Mouse (Mus musculus) small intestine, adult 2 months (tissue): ENCODE measurements around the gene Olfr573-ps1. TPM values are rescaled to one million over a fixed set of nuclear protein-coding genes. Genes with fewer than 3 reads are reported as not detected.

Source experiments
- H3K27ac ChIP-seq: fragments of 200-500 bp; 2 replicates; pipeline ENCODE4 v1.5.1; 2012; ENCODE audit warnings: low read depth, low read length, control low read depth, inconsistent platforms; ENCODE audit not compliant: insufficient read depth
- H3K27me3 ChIP-seq: fragments of 200-500 bp; 2 replicates; pipeline ENCODE4 v1.6.1; 2012; ENCODE audit warnings: mild to moderate bottlenecking, moderate library complexity, low read length, inconsistent platforms; ENCODE audit not compliant: control insufficient read depth, insufficient read depth
- H3K36me3 ChIP-seq: fragments of 200-500 bp; 2 replicates; pipeline ENCODE4 v1.6.1; 2012; ENCODE audit warnings: mild to moderate bottlenecking, low read length, control low read depth, inconsistent platforms; ENCODE audit not compliant: control insufficient read depth, insufficient read depth
- H3K4me1 ChIP-seq: fragments of 200-500 bp; 2 replicates; pipeline ENCODE4 v1.6.1; 2012; ENCODE audit warnings: low read length, inconsistent platforms, mixed read lengths; ENCODE audit not compliant: control insufficient read depth, insufficient read depth, insufficient read length
- H3K4me3 ChIP-seq: fragments of 200-500 bp; 2 replicates; pipeline ENCODE4 v1.5.1; 2012; ENCODE audit warnings: low read depth, mild to moderate bottlenecking, control low read depth, inconsistent platforms, low read length, moderate library complexity
- CTCF ChIP-seq: fragments of 200-500 bp; IDR thresholded peaks from 2 replicates; pipeline ENCODE4 v1.5.1; 2012; ENCODE audit warnings: low read depth, mild to moderate bottlenecking, control low read depth, inconsistent platforms, low read length, moderate library complexity, mixed read lengths; ENCODE audit not compliant: insufficient replicate concordance, insufficient read length; ENCODE audit errors: extremely low read depth
- POLR2A ChIP-seq: fragments of 200-500 bp; IDR thresholded peaks from 2 replicates; pipeline ENCODE4 v1.6.1; 2012; ENCODE audit warnings: low read depth, mild to moderate bottlenecking, control low read depth, inconsistent platforms, low read length, moderate library complexity
- WGBS: fragments of 180-500 bp; shearing (Covaris S2); methylation state at CpG from one replicate; pipeline ENCODE4 v1.1.7; 2018; 5-methylcytosine and 5-hydroxymethylcytosine counted together
- polyA plus RNA-seq: library from polyadenylated mRNA; depleted of rRNA; stranded (reverse); fragments of >200 nt; gene quantifications from 2 replicates; pipeline ENCODE4 v1.2.3, GENCODE M21; 2012; rRNA removed

The Olfr573-ps1 gene
- not detected in 2 replicates for polyA plus RNA-seq

- H3K27me3 ChIP-seq, result no peaks in the 10 kb centered on the region
- H3K36me3 ChIP-seq, result no peaks in the 10 kb centered on the region
- H3K4me1 ChIP-seq, result no peaks in the 10 kb centered on the region
- no peak for TF ChIP-seq POLR2A
- no peak for TF ChIP-seq CTCF
- WGBS, result 75% methylated on average over 2 of the region's 2 CpGs
- H3K27ac ChIP-seq, result no peak within 1 kb of the TSS
- H3K4me3 ChIP-seq, result no peak within 1 kb of the TSS
Observed at GRCm38 (mm10) chr7:102942475-102942874, at the start of gene Olfr573-ps1. Olfr573-ps1 (minus strand) TSS chr7:102942575.

GRCm38 (mm10) chr7:102989224-102989623, 46.8 kb upstream of the Olfr573-ps1 start, which contains the start of gene Olfr578:
Olfr578 (minus strand) TSS chr7:102989324.
- Histone ChIP-seq H3K36me3 (no peaks in the 10 kb centered on the region), H3K27ac (no peak within 1 kb of the TSS), H3K4me3 (no peak within 1 kb of the TSS), H3K27me3 (no peaks in the 10 kb centered on the region), H3K4me1 (no peaks in the 10 kb centered on the region)
- TF ChIP-seq CTCF (no peak), POLR2A (no peak)
- WGBS, result 58% methylated on average over 3 of the region's 3 CpGs

GRCm38 (mm10) chr7:102975843-102976242, 33.5 kb upstream of the Olfr573-ps1 start, which contains the start of gene Olfr577:
Olfr577 (minus strand) TSS chr7:102975943.
- no peaks in the 10 kb centered on the region for H3K36me3 ChIP-seq
- 78% methylated on average over 2 of the region's 2 CpGs for WGBS
- TF ChIP-seq CTCF (no peak), POLR2A (no peak)

GRCm38 (mm10) chr7:102974399-102974798, 32.0 kb upstream of the Olfr573-ps1 start:
- no peaks in the 10 kb centered on the region for H3K4me1 ChIP-seq
- H3K27ac ChIP-seq, result no peak overlapping the region
- 20% methylated on average over 1 of the region's 1 CpGs for WGBS
- H3K27me3 ChIP-seq, result no peaks in the 10 kb centered on the region
- TF ChIP-seq POLR2A (no peak), CTCF (no peak)
- H3K4me3 ChIP-seq, result no peak overlapping the region
- no peaks in the 10 kb centered on the region for H3K36me3 ChIP-seq

More at GRCm38 (mm10) chr7:102975843-102976242, 33.5 kb upstream of the Olfr573-ps1 start, which contains the start of gene Olfr577:
- no peaks in the 10 kb centered on the region for H3K4me1 ChIP-seq
- no peak within 1 kb of the TSS for H3K27ac ChIP-seq
- H3K27me3 ChIP-seq, result no peaks in the 10 kb centered on the region
- no peak within 1 kb of the TSS for H3K4me3 ChIP-seq

- no peaks in the 10 kb centered on the region for H3K4me1 ChIP-seq
- H3K27ac ChIP-seq, result no peak within 1 kb of the TSS
- 8% methylated on average over 2 of the region's 2 CpGs for WGBS
- H3K4me3 ChIP-seq, result no peak within 1 kb of the TSS
- no peaks in the 10 kb centered on the region for H3K36me3 ChIP-seq
- H3K27me3 ChIP-seq, result no peaks in the 10 kb centered on the region; the same call in 1 of the 2 replicates
- TF ChIP-seq POLR2A, result no peak
- no peak for TF ChIP-seq CTCF
Observed at GRCm38 (mm10) chr7:102962360-102962759, 20.0 kb upstream of the Olfr573-ps1 start, which contains the start of gene Olfr576. Olfr576 (plus strand) TSS chr7:102962660.

GRCm38 (mm10) chr7:102958593-102958992, 16.2 kb upstream of the Olfr573-ps1 start, which contains the start of gene Olfr575:
Olfr575 (minus strand) TSS chr7:102958775.
- 32% methylated on average over 1 of the region's 1 CpGs for WGBS
- Histone ChIP-seq H3K27me3 (no peaks in the 10 kb centered on the region), H3K4me1 (no peaks in the 10 kb centered on the region), H3K27ac (no peak within 1 kb of the TSS), H3K36me3 (no peaks in the 10 kb centered on the region), H3K4me3 (no peak within 1 kb of the TSS)
- no peak for TF ChIP-seq POLR2A
- TF ChIP-seq CTCF, result no peak

- WGBS, result 68% methylated on average over 3 of the region's 3 CpGs
- H3K36me3 ChIP-seq, result no peaks in the 10 kb centered on the region
Observed at GRCm38 (mm10) chr7:102958137-102958536, 15.8 kb upstream of the Olfr573-ps1 start.

More at GRCm38 (mm10) chr7:102958137-102958536, 15.8 kb upstream of the Olfr573-ps1 start:
- H3K27me3 ChIP-seq, result no peaks in the 10 kb centered on the region
- no peak overlapping the region for H3K4me3 ChIP-seq
- no peaks in the 10 kb centered on the region for H3K4me1 ChIP-seq
- TF ChIP-seq POLR2A, result no peak
- no peak for TF ChIP-seq CTCF
- no peak overlapping the region for H3K27ac ChIP-seq
